Mouse (Mus musculus): ENCODE measurements around the gene Kbtbd12. TPM values are rescaled to one million over a fixed set of nuclear protein-coding genes. Genes with fewer than 3 reads are reported as not detected.

Kbtbd12 gene
- not detected for polyA plus RNA-seq (2017; shearing (Covaris generic))

DNA sequence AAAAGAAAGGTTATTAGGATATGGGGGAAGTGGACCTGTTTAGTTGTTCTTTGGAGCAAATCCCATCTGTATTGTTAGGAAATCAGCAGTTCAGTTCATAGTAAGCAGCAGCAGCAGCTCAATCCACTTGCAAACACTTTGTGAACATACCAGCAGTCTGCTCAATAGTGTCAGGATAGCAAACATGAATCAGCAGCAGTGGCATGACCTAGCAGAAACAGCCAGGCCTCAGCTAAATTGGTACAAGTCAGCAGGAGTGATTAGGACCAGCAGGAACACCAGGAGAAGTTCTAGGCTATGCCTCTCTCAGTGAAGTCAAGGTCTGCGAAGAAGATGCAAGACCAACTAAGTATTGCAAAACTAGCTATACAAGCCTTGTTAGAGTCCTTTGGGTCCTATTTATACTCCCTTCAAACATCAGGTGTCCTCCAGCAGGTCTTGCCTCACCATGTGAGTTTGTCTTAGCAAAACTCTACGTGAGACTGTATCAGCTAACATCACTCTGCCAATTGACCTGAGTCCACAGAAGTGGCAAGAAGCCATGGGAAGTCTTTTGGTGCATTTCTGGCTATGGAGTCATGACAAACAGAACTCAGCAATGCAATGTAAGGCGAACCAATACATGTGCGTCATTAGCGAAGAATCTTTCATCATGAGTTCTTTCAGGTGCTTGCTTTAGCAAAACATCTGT, at the start of gene Kbtbd12:
TSS of gene Kbtbd12 (minus strand) at position 340 of the 691 bp plus-strand sequence.
- no peak for ATAC-seq

DNA sequence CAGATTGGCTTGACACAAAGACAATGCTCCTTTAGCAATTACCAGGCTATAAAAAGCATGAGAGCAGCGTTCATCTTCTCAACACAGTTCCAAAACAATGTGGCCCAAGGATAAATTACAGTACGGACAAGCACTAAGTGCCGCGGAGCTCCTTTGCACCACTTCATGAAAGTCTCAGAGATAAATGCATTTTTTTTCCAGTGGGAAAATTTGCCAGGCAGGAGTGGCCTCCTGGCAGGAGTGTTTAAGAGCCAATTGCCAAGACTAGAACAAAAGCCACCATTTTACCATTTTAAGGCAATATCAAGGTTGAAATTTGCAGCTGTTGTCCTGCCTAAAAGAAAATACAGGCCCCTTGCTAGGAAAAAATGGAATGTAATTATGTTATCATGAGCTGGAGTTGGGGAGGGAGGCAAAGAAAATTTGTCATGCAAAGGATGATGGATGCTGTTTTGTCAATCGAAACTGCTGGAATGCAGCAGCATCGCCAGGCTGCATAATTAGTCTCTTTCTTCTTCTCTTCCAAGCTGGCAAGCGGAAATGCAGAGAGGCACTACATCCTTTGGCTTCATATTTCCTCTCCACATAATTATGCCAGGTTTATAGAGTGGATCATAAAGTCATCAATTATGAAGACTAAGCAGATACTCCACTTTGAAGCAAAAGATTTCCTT, 45.8 kb upstream of the Kbtbd12 start:
- no peak for ATAC-seq

DNA sequence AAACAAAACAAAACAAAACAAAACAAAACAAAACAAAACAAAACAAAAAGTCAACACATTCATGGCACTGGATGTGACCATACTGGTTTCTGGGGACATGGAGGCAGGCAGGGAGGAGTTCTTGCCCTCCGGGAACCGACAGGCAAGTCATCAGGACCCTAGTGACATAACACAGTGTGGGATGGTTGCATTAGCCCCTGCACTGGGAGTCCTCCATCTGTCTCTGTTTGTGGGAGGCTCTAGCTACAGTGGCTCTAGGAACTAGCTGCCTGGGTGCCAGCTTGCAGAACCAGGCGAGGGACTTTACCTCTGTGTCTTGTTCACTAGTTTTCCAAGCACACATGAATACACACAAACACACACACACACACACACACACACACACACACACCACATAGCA, 43.3 kb upstream of the Kbtbd12 start:
- no peak for ATAC-seq

DNA sequence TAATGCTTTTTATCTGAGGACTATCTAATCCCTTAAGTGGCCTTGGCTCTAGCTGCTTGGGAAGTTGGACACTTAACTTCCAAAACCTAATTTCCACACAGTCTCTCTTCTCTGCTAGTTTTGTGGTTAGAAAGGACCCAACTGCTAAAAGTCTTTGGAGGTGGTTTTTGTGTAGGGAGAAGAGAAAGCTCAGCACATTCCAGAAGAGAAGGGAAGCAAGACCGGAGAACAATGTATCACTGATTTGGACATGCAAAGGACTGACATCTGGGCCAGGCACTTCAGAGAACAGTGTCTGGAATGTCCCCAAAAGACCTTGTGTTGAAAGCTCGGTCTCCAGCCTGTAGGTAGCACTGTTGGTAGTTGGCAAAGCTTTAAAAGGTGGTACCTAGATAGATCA, 40.0 kb upstream of the Kbtbd12 start:
- no peak for ATAC-seq

DNA sequence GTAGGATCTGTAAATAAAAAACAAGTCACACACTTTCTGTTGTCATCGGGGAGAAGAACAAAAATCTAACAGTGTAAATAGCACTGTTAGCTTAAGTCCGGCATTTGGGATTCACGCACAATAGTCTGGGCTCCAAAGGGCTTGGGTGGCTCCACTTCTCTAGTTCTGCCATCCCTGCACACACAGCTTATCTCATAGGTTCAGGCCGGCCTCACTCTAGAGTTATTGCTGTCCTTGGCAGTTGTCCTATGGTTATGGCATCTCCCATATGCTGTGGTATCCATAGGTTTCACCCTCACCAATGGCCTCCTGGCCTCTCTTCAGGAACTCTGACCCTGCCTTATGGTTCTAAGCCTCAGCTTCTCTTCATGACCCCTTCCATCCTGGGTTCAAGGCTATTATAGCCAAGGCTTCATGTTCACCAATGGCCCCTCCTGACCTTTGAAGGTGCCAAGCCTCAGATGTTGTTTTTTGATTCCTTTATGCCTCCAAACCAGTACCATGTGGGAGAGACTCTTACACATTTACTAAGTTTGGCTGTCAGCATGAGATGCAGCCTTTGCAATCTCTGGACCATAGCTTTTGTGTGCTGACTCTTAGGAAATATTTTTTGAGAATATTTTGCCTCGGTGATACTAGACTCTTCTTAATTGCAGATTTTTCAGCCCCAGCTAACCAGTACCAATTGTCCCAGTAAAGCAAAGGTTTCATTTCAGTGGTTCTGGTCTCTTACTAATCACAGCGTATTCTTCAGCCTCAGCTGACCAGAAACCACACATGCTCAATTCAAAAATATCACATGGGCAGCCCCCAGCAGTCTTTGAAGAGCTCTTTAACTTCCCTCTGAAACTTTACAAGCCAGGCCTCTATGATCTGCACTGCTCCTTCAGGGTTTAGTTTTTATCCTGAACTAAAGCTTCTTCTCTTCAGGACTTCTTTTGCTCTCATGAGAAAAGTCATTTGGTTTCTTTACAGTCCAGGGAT, 39.3 kb upstream of the Kbtbd12 start:
- no peak for ATAC-seq

DNA sequence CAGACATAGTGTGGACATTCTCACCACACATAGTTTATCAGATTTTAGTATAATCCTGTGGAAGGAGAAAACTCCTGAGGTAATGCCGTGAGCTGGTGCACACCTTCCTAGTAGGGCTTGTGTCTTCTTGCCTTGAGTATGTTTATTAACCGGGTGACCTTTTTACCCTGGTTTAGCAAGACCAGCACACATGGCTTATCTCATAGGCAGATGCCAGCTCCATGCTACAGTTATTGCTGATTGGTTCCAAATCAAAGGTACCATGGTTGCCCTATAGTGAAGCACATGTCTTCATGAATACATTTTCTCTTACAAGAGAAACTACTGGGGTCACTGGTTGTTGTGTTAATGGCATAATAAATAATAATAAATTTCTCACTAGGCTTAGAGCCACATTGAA, 38.1 kb upstream of the Kbtbd12 start:
- ATAC-seq: no peak

DNA sequence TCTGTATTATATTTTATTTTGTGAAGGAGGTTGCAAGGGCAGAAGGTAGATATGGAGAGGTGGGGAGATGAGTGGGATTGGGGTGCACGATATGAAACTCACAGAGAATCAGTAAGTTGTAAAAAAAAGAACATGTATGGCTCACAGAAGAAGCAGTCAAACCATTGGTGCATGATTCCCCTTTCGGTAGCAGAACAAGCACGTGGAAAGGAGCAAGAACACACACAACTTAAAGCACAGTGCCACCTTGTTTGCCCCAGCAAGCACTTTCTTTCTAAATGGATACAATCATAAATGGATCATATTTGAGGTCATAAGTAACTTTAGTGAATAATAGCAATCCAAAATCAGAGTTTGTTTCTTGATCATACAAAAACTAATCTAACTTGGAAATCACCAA, 24.5 kb upstream of the Kbtbd12 start:
- no peak for ATAC-seq

DNA sequence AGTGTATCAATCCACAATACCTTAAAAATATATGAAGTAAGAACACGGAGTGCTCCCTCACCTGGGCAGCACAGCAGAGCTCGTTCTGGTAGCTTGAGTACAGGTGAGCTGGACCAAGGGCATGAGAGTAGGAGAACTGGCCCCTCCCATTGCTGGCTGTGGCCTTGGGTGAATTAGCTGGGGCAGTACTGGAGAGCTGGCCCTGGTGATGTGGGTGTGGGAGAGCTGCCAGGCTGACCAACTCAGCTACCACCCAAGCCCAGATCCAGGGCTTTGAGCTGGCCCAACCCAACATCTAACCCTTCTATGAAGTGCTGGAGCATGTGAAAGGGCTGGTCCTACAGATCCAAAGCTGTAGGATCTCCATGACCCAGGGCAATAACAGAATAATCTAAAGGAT, 23.9 kb upstream of the Kbtbd12 start:
- ATAC-seq: no peak

DNA sequence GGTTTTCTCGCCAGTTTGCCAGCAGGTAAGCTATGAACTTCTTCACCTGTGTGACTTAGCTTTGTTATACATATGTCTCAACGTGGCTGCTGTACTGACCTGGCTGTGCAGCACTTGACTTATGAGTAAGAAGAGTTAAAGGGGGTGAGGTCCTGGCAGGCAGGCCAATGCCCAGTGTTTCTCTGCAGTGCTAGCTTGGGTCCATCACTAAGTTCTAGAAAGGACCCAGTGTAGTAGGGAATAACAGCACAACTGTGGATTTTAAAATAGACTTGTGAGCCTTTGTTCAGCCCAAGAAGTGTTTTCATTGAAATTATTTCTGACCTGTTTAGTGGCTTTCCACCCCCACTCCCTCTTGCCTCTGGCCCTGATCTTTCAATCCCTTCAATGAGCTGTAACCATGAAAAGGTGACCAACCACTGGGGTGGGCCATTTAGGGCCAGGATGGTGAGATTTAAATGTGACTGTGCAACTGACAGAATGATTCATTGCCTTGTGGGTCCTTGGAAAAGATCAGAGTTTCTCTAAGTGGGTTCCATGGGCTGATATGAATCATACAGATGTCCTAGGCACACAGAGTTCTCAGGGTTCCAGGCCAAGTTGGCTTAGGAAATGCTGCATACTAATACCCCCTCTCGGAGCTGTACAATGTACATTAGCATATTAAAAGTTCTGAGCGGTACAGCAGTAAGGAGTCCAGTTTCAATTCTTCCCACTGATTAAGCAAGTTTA, 10.0 kb upstream of the Kbtbd12 start:
- ATAC-seq: no peak

DNA sequence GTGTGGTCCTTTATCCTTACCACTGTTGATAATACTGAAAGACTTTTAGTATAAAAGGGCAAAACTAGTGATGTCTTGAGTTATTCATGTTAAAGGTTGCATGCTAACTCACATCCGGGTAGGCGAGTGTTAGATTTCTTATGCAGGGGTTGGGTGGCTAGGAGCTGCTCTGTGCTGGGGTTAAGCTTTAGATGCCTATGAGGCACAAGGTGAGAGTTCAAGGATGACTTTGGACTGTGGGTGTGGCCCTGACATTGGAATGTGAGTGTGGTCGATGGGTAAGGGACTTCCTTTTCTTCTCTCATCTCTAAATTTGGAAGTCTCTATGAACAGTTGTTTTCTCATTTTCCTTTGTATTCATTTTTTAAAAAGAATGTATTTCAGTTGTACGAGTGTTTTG, 7.0 kb upstream of the Kbtbd12 start:
- no peak for ATAC-seq

DNA sequence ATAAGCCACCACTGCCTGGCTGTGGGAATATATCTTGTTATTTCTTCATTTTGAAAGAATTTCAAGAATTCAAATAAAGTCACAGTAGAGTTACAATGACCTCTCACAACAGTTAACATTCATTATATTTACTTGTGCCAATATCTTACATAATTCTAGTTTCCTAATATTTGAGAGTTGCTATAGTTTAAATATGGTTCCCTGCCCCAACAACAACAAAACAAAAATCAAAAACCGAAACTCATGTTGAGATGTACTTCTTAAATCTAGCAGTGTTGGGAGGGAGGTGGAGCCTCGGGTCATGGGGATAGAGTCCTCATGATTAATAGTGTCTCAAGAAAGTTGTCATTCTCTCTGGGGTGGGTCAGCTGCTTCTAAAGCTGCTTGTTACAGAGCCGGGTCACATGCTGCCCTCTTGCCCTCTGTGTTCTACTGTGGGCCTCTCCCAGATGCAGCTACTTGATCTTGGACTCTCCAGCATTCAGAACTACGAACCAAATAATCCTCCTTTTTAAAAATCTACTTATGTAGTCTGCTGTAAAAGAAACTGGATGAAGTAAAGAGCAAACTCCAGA, 3.7 kb upstream of the Kbtbd12 start:
- no peak for ATAC-seq

DNA sequence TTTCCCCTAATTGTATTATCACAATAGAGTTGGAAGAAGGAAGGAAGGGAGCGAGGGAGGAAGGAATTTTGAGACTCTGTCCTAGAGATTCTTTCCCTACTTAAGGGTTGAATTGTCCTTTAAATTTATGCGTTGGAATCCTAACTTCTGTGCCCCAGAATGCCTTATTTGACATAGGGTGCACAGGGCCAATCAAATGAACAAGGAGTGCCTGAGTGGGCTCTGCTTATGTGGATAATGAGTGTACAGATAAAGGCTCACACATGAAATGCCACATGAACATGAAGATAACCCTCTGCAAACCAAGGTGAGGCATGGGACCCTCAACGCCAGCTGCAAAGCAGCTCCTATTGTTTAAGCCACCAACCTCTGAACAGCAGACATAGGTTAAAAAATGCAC, 2.6 kb upstream of the Kbtbd12 start:
- no peak for ATAC-seq

DNA sequence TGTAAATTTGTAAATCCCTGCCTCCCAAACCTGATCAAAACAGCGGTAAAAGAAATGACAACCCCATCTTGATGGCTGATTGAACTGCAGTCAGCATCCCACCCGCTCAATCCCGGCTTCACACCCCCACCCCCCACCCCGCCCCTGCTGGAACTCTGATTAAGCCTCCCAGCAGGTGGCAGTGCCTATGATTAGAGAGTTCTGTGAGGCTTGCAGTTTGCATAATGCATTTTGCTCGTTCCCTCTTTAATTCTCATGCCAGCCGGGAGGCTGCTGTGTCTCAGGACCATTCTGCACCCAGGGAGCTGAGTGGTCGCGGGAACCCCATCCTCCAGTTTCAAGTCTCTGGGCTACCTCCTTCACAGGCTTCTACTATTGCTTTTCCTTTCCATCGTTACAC, 2.2 kb upstream of the Kbtbd12 start:
- no peak for ATAC-seq

DNA sequence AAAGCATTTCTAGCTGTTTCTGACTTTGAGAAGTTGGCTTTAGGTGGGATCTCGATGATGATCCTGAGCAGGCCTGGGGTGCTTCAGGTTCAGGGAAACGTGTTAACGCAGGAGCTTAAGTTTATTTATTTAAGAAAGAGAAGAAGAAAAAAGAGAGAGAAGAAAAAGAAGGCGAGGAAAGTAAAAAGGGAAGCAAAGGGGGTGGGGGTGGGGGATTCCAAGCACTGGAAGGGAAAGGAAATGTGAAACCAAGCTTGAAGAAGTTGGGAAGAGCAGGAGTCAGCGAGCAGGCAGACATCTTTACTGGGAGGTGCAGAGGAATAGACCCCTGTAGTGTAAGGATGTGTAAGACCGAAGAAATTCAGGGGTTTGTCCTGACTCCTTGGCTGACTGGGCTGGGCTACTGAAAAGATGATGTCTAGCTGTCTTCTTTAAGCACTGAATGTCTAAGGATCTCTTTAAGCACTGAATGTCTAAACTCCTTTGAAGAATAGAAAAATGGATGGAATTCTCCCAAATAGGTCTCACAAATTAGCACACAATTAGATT, 1.7 kb upstream of the Kbtbd12 start:
- ATAC-seq: no peak

DNA sequence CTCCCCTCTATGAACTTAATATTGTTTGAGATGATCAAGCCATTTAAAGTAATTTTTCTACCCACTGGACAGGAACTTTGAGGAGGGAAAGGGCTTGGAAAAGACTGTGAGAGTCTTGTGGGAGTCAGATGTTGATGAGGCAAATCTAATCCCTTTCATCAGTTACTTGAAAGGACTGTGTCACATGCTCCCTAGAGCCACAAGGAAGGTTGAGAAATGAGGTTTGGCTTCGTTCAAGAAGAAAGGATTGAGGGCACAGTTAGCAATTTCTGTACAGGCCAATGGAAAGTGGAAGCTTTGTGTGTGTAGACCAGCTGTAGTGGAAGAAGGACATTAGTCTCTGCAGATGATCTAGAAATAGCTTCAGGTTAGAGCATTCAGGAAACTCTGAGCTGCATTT, 1.2 kb upstream of the Kbtbd12 start:
- ATAC-seq: no peak

DNA sequence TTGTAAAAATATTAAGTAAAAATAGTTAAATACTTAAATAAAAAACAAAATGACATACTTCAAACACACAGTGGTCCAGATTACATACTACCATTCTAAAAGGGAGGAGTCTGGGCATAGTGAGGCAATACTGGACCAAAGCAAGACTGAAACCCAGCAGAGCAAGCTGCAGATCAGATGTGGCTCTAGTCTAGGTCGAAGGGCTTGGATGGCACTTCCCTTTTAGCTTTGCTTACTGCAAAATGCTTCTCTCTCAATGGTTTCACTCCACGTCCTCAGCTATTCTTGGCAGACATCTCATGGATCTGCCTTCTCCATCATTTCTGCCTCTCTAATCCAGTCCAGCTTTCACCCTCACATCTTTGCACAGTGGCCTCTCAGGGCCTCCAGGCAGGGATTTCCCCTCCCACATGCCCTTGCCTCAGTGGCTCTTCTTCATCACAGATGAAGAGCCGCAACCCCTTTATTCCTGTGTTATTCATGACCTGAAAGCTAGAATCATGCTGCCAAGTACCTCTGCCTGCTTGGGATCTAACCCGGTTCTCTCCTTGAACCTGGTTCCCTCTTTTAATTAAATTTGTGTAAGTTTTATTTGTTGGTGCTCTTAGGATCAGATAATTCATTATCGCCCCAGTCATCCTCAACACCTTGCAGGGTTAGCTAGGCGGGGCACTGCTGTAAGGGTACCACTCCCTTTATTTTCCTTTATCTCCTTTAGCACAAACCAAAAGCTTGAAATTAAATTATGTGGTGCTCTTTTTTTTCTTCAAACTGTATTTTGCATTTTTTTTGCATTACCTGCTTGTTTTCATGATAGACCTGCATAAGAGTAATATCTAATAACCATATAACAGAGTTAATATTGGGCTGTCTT, 1.6 kb downstream of the Kbtbd12 start:
- ATAC-seq: no peak

DNA sequence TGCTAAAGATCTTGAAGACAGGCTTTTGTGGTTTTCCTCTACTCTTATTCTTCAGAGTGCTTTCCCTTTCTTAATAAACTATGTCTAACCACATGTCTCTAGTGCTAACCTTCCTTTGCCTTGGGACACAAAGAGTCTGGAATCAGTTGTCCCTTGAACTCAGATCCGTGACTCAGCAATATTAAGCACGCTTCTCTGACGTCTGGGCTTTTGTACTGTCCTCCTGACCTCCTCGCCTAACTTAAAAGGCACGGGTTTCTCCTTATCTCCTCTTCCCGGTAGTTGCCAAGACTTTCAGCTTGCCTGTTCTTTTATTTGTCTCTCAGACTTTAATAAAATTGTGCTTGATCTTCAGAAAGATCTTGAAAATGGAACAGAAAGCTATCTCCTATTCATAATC, 6.5 kb downstream of the Kbtbd12 start:
- no peak for ATAC-seq

DNA sequence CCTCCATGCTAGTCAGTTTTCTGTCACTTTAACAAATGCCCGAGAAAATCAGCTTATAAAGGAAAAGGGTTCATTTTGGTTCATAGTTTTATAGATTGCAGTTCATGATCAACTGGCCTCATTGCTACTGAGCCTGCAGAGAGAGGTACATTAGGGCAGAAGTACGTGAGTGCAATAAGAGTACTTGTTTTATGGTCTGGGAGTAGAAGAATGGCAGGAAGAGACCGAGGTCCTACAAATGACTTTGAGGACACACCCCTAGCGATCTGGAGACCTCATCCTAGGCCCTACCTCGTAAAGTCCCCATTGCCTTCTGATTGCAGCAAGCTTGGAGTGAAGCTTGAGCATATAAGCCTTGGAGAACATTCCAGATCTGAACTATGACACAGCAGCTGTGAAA, 7.2 kb downstream of the Kbtbd12 start:
- no peak for ATAC-seq

DNA sequence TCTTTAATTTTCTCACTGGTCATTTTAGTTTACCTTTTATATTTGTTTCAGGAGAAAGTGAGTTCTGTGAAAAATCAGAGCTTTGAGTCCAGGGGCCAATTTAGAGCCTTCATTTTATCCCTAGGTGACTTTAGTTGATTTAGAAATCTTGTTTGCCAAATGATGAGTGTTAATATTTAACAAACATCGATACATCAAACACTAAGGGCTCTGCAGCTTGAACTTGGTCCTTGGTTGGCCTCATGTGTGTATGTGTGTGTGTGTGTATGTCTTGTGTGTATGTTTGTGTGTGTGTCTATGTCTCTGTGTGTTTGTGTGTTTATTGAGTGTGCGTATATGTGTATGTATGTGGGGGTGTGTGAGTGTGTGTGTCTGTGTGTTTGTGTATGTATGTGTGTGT, 7.9 kb downstream of the Kbtbd12 start:
- ATAC-seq: no peak

DNA sequence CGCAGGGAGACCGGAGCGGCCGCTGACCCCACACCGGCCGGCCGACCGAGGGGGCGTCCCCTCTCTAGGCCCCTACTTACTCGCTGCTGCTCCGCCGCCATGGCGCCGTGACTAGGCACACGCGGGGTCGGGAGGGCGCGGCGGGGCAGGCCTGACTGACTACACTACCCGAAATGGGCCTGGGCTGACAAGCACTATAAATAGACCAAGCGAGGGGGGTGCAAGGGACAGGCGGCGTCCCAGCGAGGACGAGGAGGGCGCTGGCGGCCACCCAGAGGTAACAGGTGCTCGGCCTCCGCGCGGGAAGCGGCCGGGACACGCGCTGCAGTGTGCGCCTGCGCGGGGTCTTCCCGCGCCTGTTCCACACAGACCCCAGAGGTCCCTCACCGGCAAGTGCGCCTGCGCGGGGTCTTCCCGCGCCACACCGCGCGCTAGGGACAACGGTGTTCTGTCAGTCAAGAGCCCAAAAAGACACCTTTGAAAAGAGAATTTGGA, 10.4 kb downstream of the Kbtbd12 start:
- no peak for ATAC-seq

DNA sequence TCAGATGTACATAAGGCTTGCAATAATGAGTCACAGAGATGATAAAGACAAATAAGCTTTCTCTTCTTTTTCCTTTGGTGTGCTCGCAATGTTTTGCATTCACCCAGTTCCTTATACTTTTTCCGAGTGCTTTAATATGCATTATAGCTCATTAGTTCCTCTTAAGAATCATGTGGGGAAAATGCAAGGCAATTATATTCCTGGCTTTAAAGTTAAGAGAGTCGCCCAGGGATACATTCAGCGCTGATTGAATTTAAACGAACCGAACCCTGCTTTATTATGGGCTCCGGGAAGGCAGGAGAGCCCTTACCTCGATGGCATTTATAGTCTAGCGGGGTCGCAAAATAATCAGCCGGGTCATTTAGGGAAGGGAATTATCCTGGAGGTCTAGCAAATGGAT, 10.8 kb downstream of the Kbtbd12 start:
- ATAC-seq: no peak

Data from inflammation-experienced regulatory T-cells, adult 6 months (primary cell).